Mouse (Mus musculus) urinary bladder, postnatal 4 days (tissue): ENCODE data around the gene Slc9a8.
A peak's percentile ranks its signal among the peaks of the same experiment; 100 is the strongest.
"Not testable (repeated sequence)": the region's sequence is repeated elsewhere in the genome, so short reads cannot be mapped to it uniquely, and the experiment has no call there.

Experiments used
- DNase-seq, 2 experiments: peaks; one replicate each; pipeline ENCODE4 v3.0.0; 2021 to 2022; ENCODE audit warnings: low spot score in 2 of 2

Slc9a8 gene

DNA sequence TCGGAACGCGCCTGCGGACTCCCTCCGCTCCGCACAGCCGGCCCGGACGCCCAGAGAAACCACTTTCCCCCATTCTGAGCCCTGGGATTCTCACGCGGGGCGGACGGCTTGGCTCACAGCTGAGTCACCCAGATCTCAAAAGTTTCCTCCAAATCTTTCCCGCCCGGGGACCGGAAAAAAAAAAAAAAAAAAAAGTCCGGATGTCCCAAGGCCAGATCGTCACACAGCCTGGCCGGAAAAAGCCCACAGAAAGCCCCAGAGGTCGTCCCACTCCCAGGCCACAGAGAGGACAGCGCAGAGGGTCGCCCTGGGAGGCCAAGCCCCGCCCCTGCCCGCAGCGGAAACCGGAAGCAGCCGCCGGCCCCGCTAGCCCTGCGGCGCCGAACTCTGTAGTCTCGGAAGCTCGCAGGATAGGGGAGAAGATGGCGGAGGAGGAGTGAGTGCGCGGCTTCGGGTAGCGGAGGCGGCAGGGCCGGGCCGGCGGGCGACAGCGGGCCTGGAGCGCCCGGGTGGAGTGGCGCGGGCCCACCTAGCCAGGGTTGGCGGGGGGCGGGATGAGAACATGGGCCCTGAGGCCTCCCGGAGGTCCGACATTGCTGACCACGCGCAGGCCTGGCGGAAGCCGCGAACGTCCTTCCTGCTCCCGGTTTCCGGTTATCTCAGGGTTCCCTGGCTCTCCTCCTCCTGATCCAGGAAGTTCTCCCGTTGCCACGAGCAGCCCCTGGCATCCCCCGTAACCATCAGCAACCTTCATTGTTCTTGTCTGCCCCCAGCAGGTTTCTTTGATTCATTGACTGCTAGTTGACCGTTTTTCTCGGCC, at the start of gene Slc9a8:
Gene Slc9a8, plus strand, starts transcription at position 383 of the 820 bp plus-strand sequence.
- DNase-seq = peak; percentile 95 to 96

DNA sequence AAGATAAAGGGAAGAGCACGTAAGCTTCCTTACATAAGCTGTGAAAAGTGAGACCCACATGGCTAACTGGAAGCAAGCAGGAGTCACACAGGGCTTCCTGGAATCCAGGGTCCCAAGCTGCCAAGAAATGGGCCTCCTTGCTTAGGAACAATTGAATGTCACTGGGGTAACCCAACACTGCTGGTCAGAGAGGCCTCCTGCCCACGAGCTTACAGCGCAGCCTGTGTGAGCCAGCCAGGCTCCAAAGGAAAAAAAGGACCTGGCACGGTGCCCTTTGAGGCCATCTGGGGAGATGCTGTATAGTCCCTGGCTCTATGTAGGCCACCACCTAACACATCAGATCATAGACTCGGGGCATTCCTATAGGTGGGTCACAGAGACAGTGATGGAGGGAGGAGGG, 48.2 kb upstream of the Slc9a8 start:
- peak; percentile 33 to 72 for DNase-seq

GRCm38 (mm10) chr2:167374191-167374805, 47.2 kb upstream of the Slc9a8 start:
- DNase-seq = no peak

GRCm38 (mm10) chr2:167375135-167375534, 46.4 kb upstream of the Slc9a8 start:
- DNase-seq = no peak

GRCm38 (mm10) chr2:167375688-167376087, 45.8 kb upstream of the Slc9a8 start:
- DNase-seq = no peak

DNA sequence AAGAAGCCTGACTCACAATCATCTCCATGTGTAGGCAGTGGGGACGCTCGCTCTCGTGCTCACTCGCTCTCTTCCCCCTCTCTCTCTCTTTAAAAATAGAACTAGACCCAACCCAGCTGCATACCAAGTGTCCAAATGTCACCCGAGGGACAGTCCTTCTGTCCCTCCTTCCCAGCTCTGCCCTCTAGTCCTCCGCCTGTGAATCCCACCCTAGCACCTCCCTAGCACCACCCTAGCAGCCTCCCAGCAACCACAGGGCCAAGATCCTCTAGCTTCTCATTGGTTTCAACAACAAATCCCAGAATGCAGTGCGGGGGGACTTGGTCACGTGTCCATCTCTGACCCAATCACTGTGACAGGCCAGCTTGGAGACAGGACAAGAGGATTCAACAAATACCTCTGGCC, 45.4 kb upstream of the Slc9a8 start:
- DNase-seq = no peak

GRCm38 (mm10) chr2:167377697-167378096, 43.8 kb upstream of the Slc9a8 start:
- DNase-seq = no peak

DNA sequence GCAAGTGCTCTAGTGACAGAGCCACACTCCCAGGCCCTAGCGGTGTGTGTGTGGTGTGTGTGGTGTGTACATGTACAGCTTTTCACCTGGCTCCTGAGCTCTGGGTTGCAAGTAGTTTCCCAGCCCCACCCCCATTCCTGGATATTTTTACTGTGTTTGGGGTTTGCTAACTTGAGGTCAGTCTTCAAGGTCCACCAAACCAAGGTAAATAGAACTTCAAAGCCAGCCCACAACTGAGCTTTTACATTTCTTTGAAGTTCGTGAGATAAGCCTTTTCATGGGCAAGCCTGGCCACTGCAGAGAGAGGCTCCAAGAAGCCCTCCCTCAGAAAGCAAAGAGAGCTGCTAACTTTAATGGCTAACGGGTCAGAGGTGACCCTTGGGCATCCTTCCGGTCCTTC, 42.5 kb upstream of the Slc9a8 start:
- DNase-seq = no peak

DNA sequence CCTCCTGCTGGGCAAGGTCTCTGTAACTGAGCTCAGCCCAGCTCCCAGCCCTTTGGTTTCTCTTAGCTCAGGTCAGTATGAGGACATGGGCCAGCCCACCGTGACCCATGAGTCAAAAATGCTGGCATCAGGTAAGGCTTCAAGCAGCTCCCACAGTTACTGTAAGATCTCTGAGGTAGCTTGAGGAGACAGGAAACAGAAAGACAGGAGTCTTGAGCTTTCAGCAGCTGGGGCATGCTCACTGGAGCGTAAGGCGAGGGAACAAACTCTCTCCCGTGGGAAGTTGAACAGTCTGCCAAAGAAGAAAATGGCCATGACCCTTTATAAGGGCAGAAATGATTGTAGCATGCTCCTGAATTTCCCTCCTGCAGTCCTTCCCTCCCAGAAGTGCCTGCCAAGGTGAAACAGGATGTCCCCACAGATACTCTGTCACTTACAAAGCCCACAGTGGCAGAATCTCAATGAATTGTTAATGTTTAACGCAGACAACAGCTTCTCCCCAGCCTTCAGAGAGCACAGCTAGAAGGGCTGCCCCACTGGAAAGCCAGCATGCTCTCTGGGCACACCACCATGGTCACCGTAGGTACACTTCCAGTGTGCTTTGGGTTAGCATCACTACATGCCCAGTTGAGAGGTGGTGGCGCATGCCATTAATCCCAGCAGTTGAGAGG, 40.8 kb upstream of the Slc9a8 start:
- no peak for DNase-seq

GRCm38 (mm10) chr2:167381596-167381995, 39.9 kb upstream of the Slc9a8 start:
- DNase-seq = no peak

DNA sequence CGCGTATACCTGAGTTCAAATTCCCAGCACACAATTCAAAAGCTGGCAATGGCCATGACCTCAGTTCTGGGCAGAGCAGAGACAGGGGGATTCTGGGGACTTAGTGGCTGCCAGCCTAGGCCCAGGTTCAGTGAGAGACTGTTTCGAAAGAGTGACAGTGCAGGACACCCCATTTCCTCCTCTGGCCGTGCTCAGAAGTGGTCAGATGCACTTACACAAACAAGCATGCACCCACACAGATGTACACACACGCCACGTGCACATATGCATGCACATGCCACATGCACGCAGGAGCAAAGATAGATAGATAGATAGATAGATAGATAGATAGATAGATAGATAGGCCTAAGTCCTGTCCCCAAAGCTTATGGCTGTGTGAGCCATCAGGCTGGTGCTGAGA, 39.1 kb upstream of the Slc9a8 start:
- no peak for DNase-seq

DNA sequence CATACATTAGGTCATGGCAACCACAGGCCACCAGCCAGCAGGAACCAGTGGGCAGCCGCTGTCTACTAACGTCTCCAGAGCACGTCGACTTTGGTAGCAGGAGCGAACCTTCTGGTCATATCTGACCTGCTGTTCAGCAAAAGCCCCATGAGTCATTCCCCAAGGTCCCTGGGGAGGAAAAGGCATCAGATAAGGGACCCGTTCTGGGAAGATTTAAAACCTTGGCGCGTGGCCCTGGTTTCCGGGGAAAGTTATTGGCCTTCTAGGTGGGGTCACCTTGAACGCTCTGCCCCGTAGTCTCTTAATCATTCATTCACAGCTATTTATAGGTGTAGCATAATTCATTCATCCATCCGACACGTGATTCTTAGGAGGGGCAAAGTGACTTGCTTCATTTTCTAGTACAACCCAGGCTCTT, 37.8 kb upstream of the Slc9a8 start:
- DNase-seq = no peak

DNA sequence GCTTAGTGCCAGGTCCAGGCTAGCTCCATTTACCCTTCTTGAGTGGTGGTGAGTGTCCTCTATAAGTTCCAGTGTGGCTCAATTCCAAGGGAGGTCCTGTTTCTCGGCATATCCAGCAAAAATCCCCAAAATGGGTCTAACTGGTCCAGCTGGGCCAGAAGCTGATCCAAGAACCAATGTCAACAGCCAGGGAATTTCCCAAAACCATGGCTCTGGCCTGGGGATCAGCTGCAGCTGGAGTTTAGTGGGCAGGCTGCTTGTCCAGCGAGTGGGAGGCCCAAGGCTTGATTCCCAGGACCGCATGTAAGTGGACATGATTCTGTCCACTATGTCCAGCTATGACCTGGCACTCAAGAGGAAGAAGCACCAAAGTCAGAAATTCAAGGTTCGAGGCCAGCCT, 35.1 kb upstream of the Slc9a8 start:
- no peak for DNase-seq

DNA sequence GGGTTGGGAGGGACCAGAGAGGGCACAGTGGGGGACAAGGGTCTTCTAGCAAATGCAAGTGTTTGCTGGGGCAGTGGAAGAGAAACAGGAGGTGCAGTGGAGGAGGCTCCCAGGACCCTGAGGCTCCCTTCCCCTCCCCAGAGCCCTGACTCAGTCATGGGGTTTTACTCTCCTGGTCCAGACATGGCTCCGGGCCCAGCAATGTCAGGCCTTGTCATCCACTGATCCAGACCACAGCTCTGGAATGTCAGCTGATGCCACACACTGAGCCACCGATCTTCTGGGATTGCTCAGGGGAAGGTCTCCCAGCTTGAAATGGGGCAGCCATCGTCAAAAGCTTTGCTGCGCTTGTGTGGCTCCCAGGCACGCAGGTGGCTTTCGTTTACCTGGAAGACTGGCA, 34.5 kb upstream of the Slc9a8 start:
- no peak for DNase-seq

DNA sequence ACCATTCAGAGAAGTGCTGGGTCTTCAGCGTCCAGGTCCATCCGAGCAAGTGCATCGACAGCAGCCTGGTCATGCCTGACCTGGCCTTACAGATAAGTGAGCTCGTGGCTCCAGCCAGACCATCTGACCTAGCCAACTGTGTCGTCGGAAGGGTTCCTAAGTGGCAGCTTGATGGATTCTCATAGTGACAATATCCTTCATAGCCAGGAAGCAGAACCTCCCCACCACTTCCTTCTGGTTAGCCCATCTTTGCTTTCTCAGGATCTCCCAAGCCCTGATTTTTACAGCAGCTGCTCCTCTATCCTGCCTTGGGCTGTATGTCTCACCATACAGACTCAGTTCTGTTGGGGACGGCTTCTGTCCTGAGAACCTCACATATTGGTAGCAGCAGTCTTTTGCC, 27.1 kb upstream of the Slc9a8 start:
- no peak for DNase-seq

DNA sequence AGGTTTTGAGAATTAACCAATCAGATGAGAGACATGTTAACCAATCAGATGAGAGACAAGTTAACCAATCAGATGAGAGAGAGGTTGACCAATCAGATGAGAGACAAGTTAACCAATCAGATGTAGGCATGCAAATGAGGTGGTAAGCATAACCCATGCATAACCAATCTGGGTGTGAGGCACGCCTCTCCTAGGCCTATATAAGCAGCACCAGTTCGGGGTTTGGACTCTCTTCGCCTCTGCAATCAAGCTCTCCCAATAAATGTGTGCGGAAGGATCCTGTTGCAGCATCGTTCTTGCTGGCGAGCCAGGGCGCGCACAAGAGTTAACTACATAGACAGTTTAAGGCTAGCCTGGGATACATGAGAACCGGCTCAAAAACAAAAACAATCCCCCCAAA, 25.1 kb upstream of the Slc9a8 start:
- DNase-seq = not testable (repeated sequence)

DNA sequence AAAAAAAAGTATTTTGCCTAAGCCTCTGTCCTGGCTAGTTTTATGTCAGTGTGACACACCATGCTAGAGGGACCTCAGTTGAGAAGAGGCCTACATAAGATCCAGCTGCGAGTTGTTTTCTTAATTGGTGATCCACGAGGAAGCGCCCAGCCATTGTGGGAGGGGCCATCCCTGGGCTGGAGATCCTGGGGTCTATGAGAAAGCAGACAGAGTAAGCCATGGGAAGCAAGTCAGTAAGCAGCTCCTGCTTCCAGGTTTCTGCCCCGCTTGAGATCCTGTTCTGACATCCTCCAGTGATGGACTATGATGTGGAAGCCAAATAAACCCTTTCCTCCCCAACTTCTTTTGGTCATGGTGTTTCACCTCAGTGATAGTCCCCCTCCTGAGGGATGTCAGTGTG, 22.5 kb upstream of the Slc9a8 start:
- DNase-seq = no peak

DNA sequence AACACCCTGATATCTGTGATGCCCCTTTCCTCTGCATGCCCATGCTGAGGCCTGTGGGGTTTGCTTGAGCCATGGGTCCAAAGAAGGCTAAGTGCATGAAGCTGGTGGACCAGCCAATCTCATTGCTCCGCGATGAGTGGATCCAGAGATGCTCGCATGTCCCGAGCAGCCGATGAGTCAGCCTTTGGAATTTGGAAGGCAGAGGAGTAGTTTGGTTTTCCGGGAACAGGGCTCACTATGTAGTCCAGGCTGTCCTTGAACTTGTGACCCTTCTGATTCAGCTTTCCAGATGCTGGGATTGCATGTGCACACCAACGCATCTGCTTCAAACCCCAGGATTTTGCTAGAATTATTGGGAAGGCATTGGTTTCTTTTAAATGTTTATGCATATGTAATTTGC, 21.9 kb upstream of the Slc9a8 start:
- peak in 1 of 2 experiments; percentile 30 for DNase-seq

DNA sequence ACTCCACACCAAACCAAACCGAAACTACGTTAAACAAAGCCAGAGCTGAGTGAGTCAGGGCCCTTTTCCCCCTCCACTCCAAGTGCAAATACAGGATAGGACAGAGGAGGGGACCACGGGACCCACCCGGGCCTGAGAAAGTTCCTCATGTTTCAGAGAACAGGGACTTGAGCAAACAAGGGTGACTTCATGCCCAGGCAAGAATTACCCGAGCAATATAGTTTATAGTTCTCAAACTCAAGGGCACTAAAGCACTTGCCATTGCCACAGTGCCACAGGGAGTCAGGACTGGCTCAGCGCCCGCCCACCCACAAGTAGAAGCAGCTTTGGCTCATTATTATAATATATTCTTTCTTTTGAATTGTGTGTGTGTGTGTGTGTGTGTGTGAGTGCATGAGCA, 18.4 kb upstream of the Slc9a8 start:
- no peak for DNase-seq

DNA sequence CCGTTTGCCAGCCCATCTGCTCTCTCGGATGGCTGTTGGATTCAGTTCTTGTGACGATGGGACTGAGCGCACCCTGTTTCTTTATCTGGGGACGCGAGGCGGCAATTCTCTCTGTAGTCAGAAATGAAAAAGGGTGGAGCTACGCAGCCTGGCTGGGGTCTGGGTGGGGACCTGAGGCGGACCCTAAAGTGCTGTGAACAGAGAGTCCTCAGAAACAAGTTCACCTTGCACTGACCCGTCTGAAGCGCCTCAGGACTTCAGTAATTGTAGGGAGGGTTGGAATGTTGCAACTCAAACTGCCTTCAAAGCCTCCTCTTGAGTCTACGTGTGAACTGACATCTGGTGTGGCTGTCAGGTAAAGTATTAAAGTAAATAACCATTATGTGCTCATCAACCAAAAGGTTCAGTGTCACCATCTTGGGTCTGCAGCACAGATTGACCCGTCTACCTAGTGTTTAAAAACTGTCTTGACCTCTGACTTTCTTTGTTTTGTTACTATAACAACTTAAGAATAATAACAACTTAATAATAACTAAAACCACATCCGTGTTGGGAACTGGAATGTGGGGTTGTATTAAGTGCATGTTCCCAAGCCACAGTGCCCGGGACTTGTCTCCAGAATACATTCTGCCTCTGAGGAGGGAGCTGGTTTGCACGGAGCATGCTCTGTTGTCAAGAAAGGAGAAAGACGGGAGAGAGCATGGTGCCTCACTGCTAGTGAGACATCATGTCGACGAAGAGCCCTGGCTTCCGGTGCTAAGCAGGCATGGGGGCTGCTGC, 16.2 kb upstream of the Slc9a8 start:
- no peak for DNase-seq

DNA sequence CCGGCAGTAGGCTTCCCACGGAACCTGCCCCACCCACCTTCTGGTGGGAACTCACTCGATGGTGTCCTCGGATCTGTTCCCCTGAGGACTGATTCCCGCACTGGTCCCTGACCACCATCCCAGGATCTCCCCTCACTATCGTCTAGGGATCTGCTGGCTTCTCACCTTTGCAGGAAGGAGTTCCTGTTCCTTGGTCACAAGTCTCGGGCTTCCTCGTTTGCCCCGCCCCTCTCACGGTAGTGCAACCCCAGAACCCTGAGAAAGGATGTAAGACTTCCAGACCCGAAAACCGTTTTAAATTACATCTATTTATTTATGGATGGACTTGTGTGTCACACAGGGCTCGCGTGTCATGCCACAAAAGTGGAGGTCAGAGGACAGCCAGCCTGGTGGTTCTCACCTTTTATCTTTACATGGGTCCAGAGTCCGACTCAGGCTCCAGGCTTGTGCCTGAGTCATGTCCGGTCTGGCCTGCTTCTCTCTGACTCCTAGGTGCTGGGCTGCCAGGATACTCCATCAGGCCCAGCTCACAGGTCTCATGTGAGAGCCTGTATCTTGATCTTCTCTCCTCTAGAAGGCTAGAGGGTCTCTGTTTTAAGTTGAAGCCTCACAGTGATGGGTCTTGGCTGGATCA, 14.1 kb upstream of the Slc9a8 start:
- no peak for DNase-seq

GRCm38 (mm10) chr2:167414461-167414860, 7.1 kb upstream of the Slc9a8 start:
- no peak for DNase-seq
